Comparison of ENCODE assay signal across 24 mouse cellular contexts in genomic region chr19:45388551-45388950, GRCm38 (mm10). TPM values are rescaled to one million over a fixed set of nuclear protein-coding genes. Genes with fewer than 3 reads are reported as not detected.
A peak's percentile ranks its signal among the peaks of the same experiment; 100 is the strongest.
DNase-seq lines count a peak whose midpoint lies in the region; ATAC-seq and TF ChIP-seq lines count a peak whose summit lies in the region.
"Had no signal": no experiment of that assay in that cellular context is flagged by ENCODE, and none has a peak within 500 bp of the region (broad histone marks: within the 10 kb centered on the region; RNA-seq: fewer than 3 reads in every experiment).

No protein-coding gene starts in this region.

- H3K9me3 ChIP-seq in limb, embryonic 14.5 days (ENCODE audit: control insufficient read depth, low read length), result no peaks in the 10 kb centered on the region
- H3K9me3 ChIP-seq in limb, embryonic 10.5 days (replicated peaks), result no peaks in the 10 kb centered on the region
- H3K9me3 ChIP-seq in midbrain, embryonic 14.5 days (ENCODE audit: control insufficient read depth, low read length), result no peaks in the 10 kb centered on the region
- no peaks in the 10 kb centered on the region for H3K9me3 ChIP-seq in midbrain, postnatal 0 days (ENCODE audit: low read length)
- H3K9me3 ChIP-seq: embryonic facial prominence, embryonic 12.5 days; G1E; heart, embryonic 13.5 days; liver, embryonic 15.5 days; midbrain, embryonic 12.5 days had no signal

- H3K9ac ChIP-seq in limb, embryonic 14.5 days (ENCODE audit: low read depth, low read length, severe bottlenecking), result no peak overlapping the region
- no peak overlapping the region for H3K9ac ChIP-seq in midbrain, embryonic 14.5 days (replicated peaks; ENCODE audit: low read length)
- H3K9ac ChIP-seq in midbrain, postnatal 0 days (replicated peaks; ENCODE audit: low read length, poor library complexity, severe bottlenecking), result no peak overlapping the region
- H3K9ac ChIP-seq: embryonic facial prominence, embryonic 12.5 days; heart, embryonic 13.5 days; liver, embryonic 15.5 days; midbrain, embryonic 12.5 days had no signal

- DNase-seq in heart, postnatal 10 days, result peak; percentile 11 to 19
- DNase-seq in heart, postnatal 14 days, result no peak
- DNase-seq in limb, embryonic 14.5 days (ENCODE audit: low spot score), result peak; percentile 4
- no peak for DNase-seq in limb, embryonic 10.5 days (ENCODE audit: low spot score)
- DNase-seq in midbrain, embryonic 14.5 days, result peak; percentile 35
- no peak for DNase-seq in midbrain, postnatal 0 days (ENCODE audit: low spot score)
- no peak for DNase-seq in adrenal gland, postnatal 36 days
- DNase-seq: adrenal gland, postnatal 10 days; cerebellum, adult 11-12 months; cerebellum, adult 9-11 months; embryo, embryonic 11 days; heart, adult 2 months; kidney, adult 8-10 months; right cerebral cortex, postnatal 4 days; thymus, adult 18-20 months; thymus, postnatal 25 days had no signal

- H3K4me2 ChIP-seq in limb, embryonic 14.5 days (replicated peaks; ENCODE audit: low read depth, low read length, severe bottlenecking), result no peak overlapping the region
- H3K4me2 ChIP-seq in midbrain, embryonic 14.5 days (ENCODE audit: low read length), result no peak overlapping the region
- no peak overlapping the region for H3K4me2 ChIP-seq in midbrain, postnatal 0 days (ENCODE audit: low read depth, low read length, poor library complexity, severe bottlenecking)
- H3K4me2 ChIP-seq: embryonic facial prominence, embryonic 12.5 days; heart, embryonic 13.5 days; liver, embryonic 15.5 days; midbrain, embryonic 12.5 days had no signal

- TF ChIP-seq CTCF in midbrain, postnatal 0 days (IDR thresholded peaks at IDR 0.05), result no peak

- H3K27me3 ChIP-seq in limb, embryonic 14.5 days (ENCODE audit: control insufficient read depth, insufficient read depth, low read length), result no peaks in the 10 kb centered on the region
- H3K27me3 ChIP-seq in limb, embryonic 10.5 days (ENCODE audit: low read depth, poor library complexity, severe bottlenecking), result no peaks in the 10 kb centered on the region
- no peaks in the 10 kb centered on the region for H3K27me3 ChIP-seq in midbrain, embryonic 14.5 days (ENCODE audit: control insufficient read depth, insufficient read depth, low read length)
- H3K27me3 ChIP-seq in midbrain, postnatal 0 days (ENCODE audit: insufficient read depth, low read length), result no peaks in the 10 kb centered on the region
- H3K27me3 ChIP-seq: embryonic facial prominence, embryonic 12.5 days; heart, embryonic 13.5 days; liver, embryonic 15.5 days; midbrain, embryonic 12.5 days; Patski had no signal

- intact Hi-C loops in heart, postnatal 10 days (cut with DNase I), result no loop called here
- intact Hi-C loops in heart, postnatal 14 days (cut with DNase I), result loop anchor here (5.0 kb wide), 1 partner anchor 39 kb away; no protein-coding TSS in a partner anchor

- 82% methylated on average over 6 of the region's 6 CpGs for WGBS in limb, embryonic 14.5 days
- 87% methylated on average over 6 of the region's 6 CpGs for WGBS in limb, embryonic 10.5 days
- WGBS in midbrain, embryonic 14.5 days, result 42% methylated on average over 6 of the region's 6 CpGs
- WGBS in midbrain, postnatal 0 days, result 44% methylated on average over 6 of the region's 6 CpGs

- H3K27ac ChIP-seq in limb, embryonic 14.5 days (replicated peaks; ENCODE audit: low read depth, low read length), result no peak overlapping the region
- no peak overlapping the region for H3K27ac ChIP-seq in limb, embryonic 10.5 days
- H3K27ac ChIP-seq in midbrain, embryonic 14.5 days (replicated peaks; ENCODE audit: low read depth, low read length), result no peak overlapping the region
- no peak overlapping the region for H3K27ac ChIP-seq in midbrain, postnatal 0 days (ENCODE audit: low read depth, low read length)
- H3K27ac ChIP-seq: embryonic facial prominence, embryonic 12.5 days; heart, adult 2 months; heart, embryonic 13.5 days; liver, embryonic 15.5 days; midbrain, embryonic 12.5 days; stomach, postnatal 0 days had no signal

- no peak overlapping the region for H3K4me3 ChIP-seq in limb, embryonic 14.5 days (replicated peaks; ENCODE audit: low read length)
- no peak overlapping the region for H3K4me3 ChIP-seq in limb, embryonic 10.5 days
- no peak overlapping the region for H3K4me3 ChIP-seq in midbrain, embryonic 14.5 days (replicated peaks; ENCODE audit: low read depth, low read length)
- no peak overlapping the region for H3K4me3 ChIP-seq in midbrain, postnatal 0 days (ENCODE audit: low read depth, low read length)
- H3K4me3 ChIP-seq: embryonic facial prominence, embryonic 12.5 days; heart, adult 2 months; heart, embryonic 13.5 days; liver, embryonic 15.5 days; midbrain, embryonic 12.5 days had no signal

- H3K36me3 ChIP-seq in limb, embryonic 14.5 days (ENCODE audit: control insufficient read depth, insufficient read depth, low read length), result peaks cover 20% of the 10 kb centered on the region; the same call in 1 of the 2 replicates
- peaks cover 26% of the 10 kb centered on the region for H3K36me3 ChIP-seq in limb, embryonic 10.5 days
- peaks cover 9% of the 10 kb centered on the region for H3K36me3 ChIP-seq in midbrain, embryonic 14.5 days (ENCODE audit: control insufficient read depth, insufficient read depth, low read length)
- H3K36me3 ChIP-seq in midbrain, postnatal 0 days (ENCODE audit: insufficient read depth, low read length), result 0 out of 2 replicates have a peak, but pooled peaks cover 7% of the 10 kb centered on the region

- no peak for ATAC-seq in limb, embryonic 14.5 days (ENCODE audit: low FRiP score, low read depth)
- no peak for ATAC-seq in midbrain, embryonic 14.5 days (ENCODE audit: low FRiP score, low TSS enrichment)
- no peak for ATAC-seq in midbrain, postnatal 0 days (ENCODE audit: low FRiP score)
- ATAC-seq: forebrain, embryonic 14.5 days; Patski had no signal

- H3K4me1 ChIP-seq in limb, embryonic 14.5 days (ENCODE audit: control insufficient read depth, insufficient read depth, low read length), result no peaks in the 10 kb centered on the region
- H3K4me1 ChIP-seq in limb, embryonic 10.5 days, result no peaks in the 10 kb centered on the region
- H3K4me1 ChIP-seq in midbrain, embryonic 14.5 days (ENCODE audit: control insufficient read depth, insufficient read depth, low read length), result no peaks in the 10 kb centered on the region
- H3K4me1 ChIP-seq in midbrain, postnatal 0 days (ENCODE audit: insufficient read depth, low read length), result no peaks in the 10 kb centered on the region
- H3K4me1 ChIP-seq: embryonic facial prominence, embryonic 12.5 days; liver, embryonic 15.5 days; midbrain, embryonic 12.5 days had no signal

- TF ChIP-seq POLR2A in limb, embryonic 14.5 days (IDR thresholded peaks at IDR 0.05; ENCODE audit: borderline replicate concordance, extremely low read depth, insufficient read depth, insufficient read length), result no peak

RNA-seq across cellular contexts. Expression of gene Btrc, which starts 25.0 kb away (rescaled TPM):
- 10 to 100 TPM; 22.6 to 24.9 TPM for total RNA-seq in heart, postnatal 10 days (2021)
- 10 to 100 TPM; 20.1 to 20.8 TPM for total RNA-seq in heart, postnatal 14 days (2021)
- polyA plus RNA-seq in limb, embryonic 14.5 days (2012; rRNA removed), result 38.3 and 41.5 TPM in 2 replicates
- polyA plus RNA-seq in limb, embryonic 14.5 days (2014; fragmentation: Nextera tagmentation; extraction: Ambion mirVana), result 44.1 and 47.5 TPM in 2 replicates
- polyA plus RNA-seq in limb, embryonic 10.5 days (2016; fragmentation: Nextera tagmentation; extraction: Ambion mirVana), result 45.0 and 53.4 TPM in 2 replicates
- 55.2 and 62.6 TPM in 2 replicates for polyA plus RNA-seq in midbrain, embryonic 14.5 days (2014; fragmentation: Nextera tagmentation; extraction: Ambion mirVana)
- 60.1 and 66.6 TPM in 2 replicates for total RNA-seq in midbrain, postnatal 0 days (2014; rRNA removed)
- polyA plus RNA-seq in midbrain, postnatal 0 days (2015; fragmentation: Nextera tagmentation; extraction: Ambion mirVana), result 51.4 and 52.8 TPM in 2 replicates
- total RNA-seq in adrenal gland, postnatal 36 days (2021), result 10 to 100 TPM; 33.8 to 37.3 TPM

Comparison
In these comparisons a context has a peak if more than half of its experiments do, and no peak if none do; other contexts are left out.
1. DNase-seq: peak in heart, postnatal 10 days (2 of 2), limb, embryonic 14.5 days (single experiment) and midbrain, embryonic 14.5 days (single experiment); none in heart, postnatal 14 days (0 of 2), limb, embryonic 10.5 days (single experiment), midbrain, postnatal 0 days (single experiment) and adrenal gland, postnatal 36 days (0 of 2).